Mouse (Mus musculus) lung, embryonic 15.5 days (tissue): ENCODE data around the gene Foxc2. TPM values are rescaled to one million over a fixed set of nuclear protein-coding genes. Genes with fewer than 3 reads are reported as not detected.

Source experiments
- ATAC-seq: fragments of 200-750 bp; cut with Nextera tagmentation; 2 replicates; pipeline ENCODE4 v1.8.0; 2017; ENCODE audit warnings: moderate number of reproducible peaks, borderline replicate concordance; ENCODE audit not compliant: low FRiP score, low TSS enrichment; ENCODE audit errors: extremely low read depth
- H3K27ac ChIP-seq: fragments of 300-500 bp; sonication (generic); 2 replicates; pipeline ENCODE4 v1.5.1; 2015; ENCODE audit warnings: moderate library complexity, mild to moderate bottlenecking, inconsistent platforms
- H3K27me3 ChIP-seq: fragments of 300-500 bp; sonication (generic); 2 replicates; pipeline ENCODE4 v1.6.1; 2015; ENCODE audit warnings: inconsistent platforms
- H3K36me3 ChIP-seq: fragments of 300-500 bp; sonication (generic); 2 replicates; pipeline ENCODE4 v1.6.1; 2015; ENCODE audit warnings: inconsistent platforms
- H3K4me1 ChIP-seq: fragments of 300-500 bp; sonication (generic); 2 replicates; pipeline ENCODE4 v1.6.1; 2015; ENCODE audit warnings: inconsistent platforms
- H3K4me2 ChIP-seq: fragments of 300-500 bp; sonication (generic); 2 replicates; pipeline ENCODE4 v1.6.1; 2015; ENCODE audit warnings: inconsistent platforms, mild to moderate bottlenecking, moderate library complexity
- H3K4me3 ChIP-seq: fragments of 300-500 bp; sonication (generic); 2 replicates; pipeline ENCODE4 v1.5.1; 2015; ENCODE audit warnings: mild to moderate bottlenecking, inconsistent platforms
- H3K9ac ChIP-seq: fragments of 300-500 bp; sonication (generic); 2 replicates; pipeline ENCODE4 v1.6.1; 2015; ENCODE audit warnings: inconsistent platforms
- H3K9me3 ChIP-seq: fragments of 300-500 bp; sonication (generic); 2 replicates; pipeline ENCODE4 v1.6.1; 2016; ENCODE audit warnings: inconsistent platforms
- WGBS: fragments of 180-500 bp; shearing (Covaris S2); methylation state at CpG from one replicate; pipeline ENCODE4 v1.1.7; 2015; 5-methylcytosine and 5-hydroxymethylcytosine counted together
- polyA plus RNA-seq: library from polyadenylated mRNA; unstranded; fragments of >200 nt; fragmentation: Nextera tagmentation; extraction: Ambion mirVana; gene quantifications from 2 replicates; pipeline ENCODE4 v1.2.1, GENCODE M21; 2015

Gene Foxc2
- polyA plus RNA-seq, 1 experiment from 2014 or later, result 2.1 TPM

GRCm38 (mm10) chr8:121088871-121089630, 26.9 kb upstream of the Foxc2 start:
- H3K27me3 ChIP-seq, result peaks cover 93% of the 10 kb centered on the region
- H3K9ac ChIP-seq, result peak overlapping the region; percentile 51
- peaks cover 40% of the 10 kb centered on the region for H3K4me1 ChIP-seq
- no peaks in the 10 kb centered on the region for H3K9me3 ChIP-seq
- peak overlapping the region; percentile 73 for H3K4me3 ChIP-seq
- H3K36me3 ChIP-seq, result no peaks in the 10 kb centered on the region
- 5% methylated on average over 40 of the region's 40 CpGs for WGBS
- no peak for ATAC-seq
- peak overlapping the region; percentile 78 for H3K4me2 ChIP-seq
- peak overlapping the region; percentile 69 for H3K27ac ChIP-seq

GRCm38 (mm10) chr8:121089631-121090380, 26.2 kb upstream of the Foxc2 start:
- peak overlapping the region; percentile 51 for H3K9ac ChIP-seq
- WGBS, result 10% methylated on average over 32 of the region's 32 CpGs
- H3K9me3 ChIP-seq, result no peaks in the 10 kb centered on the region
- H3K4me2 ChIP-seq, result peak overlapping the region; percentile 78
- ATAC-seq, result no peak
- peak overlapping the region; percentile 69 for H3K27ac ChIP-seq
- H3K4me1 ChIP-seq, result peaks cover 40% of the 10 kb centered on the region
- H3K36me3 ChIP-seq, result no peaks in the 10 kb centered on the region
- peak overlapping the region; percentile 73 for H3K4me3 ChIP-seq
- H3K27me3 ChIP-seq, result peaks cover 86% of the 10 kb centered on the region

GRCm38 (mm10) chr8:121090716-121091115, 25.3 kb upstream of the Foxc2 start:
- WGBS, result 4% methylated on average over 1 of the region's 1 CpGs
- Histone ChIP-seq H3K36me3 (no peaks in the 10 kb centered on the region), H3K4me3 (peak overlapping the region; percentile 11; the same call in 1 of the 2 replicates), H3K4me2 (peak overlapping the region; percentile 78), H3K4me1 (peaks cover 40% of the 10 kb centered on the region), H3K27me3 (peaks cover 77% of the 10 kb centered on the region), H3K9ac (peak overlapping the region; percentile 51; the same call in 1 of the 2 replicates), H3K27ac (peak overlapping the region; percentile 69), H3K9me3 (no peaks in the 10 kb centered on the region)
- peak; percentile 28; the same call in 1 of the 2 replicates for ATAC-seq

GRCm38 (mm10) chr8:121092141-121092540, 23.8 kb upstream of the Foxc2 start:
- 20% methylated on average over 6 of the region's 6 CpGs for WGBS
- Histone ChIP-seq H3K27me3 (peaks cover 62% of the 10 kb centered on the region), H3K4me2 (no peak overlapping the region), H3K4me3 (no peak overlapping the region), H3K36me3 (peaks cover 2% of the 10 kb centered on the region), H3K9ac (no peak overlapping the region), H3K9me3 (no peaks in the 10 kb centered on the region), H3K4me1 (peaks cover 40% of the 10 kb centered on the region), H3K27ac (peak overlapping the region; percentile 69)
- ATAC-seq, result peak; percentile 46; the same call in 1 of the 2 replicates

DNA sequence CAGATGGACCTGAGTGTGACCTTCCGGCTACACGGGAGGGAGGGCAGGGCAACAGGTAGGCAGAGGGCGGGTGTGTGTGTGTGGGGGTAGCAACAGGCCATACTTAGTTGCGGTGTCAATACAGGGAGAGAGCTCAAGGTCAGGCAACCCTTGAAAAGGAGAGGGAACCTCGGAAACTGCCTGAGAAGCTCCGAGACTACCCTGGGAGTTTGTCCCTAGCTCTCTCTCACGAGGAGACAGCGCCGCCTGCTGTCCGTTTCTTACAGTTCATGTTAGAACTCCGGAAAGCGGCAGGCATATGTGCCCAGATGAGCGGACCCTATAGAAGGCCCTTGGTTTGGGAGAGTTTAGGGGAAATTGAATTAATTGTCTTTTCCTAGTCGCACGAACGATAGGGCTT, 23.3 kb upstream of the Foxc2 start:
- ATAC-seq, result peak; percentile 44
- Histone ChIP-seq H3K4me3 (no peak overlapping the region), H3K4me1 (peaks cover 40% of the 10 kb centered on the region), H3K9ac (no peak overlapping the region), H3K36me3 (peaks cover 5% of the 10 kb centered on the region), H3K9me3 (no peaks in the 10 kb centered on the region), H3K4me2 (peak overlapping the region; percentile 26; the same call in 1 of the 2 replicates), H3K27me3 (peaks cover 60% of the 10 kb centered on the region), H3K27ac (0 out of 2 replicates have a peak overlapping the region, but pooled peaks have one; percentile 69)
- 1% methylated on average over 16 of the region's 16 CpGs for WGBS

DNA sequence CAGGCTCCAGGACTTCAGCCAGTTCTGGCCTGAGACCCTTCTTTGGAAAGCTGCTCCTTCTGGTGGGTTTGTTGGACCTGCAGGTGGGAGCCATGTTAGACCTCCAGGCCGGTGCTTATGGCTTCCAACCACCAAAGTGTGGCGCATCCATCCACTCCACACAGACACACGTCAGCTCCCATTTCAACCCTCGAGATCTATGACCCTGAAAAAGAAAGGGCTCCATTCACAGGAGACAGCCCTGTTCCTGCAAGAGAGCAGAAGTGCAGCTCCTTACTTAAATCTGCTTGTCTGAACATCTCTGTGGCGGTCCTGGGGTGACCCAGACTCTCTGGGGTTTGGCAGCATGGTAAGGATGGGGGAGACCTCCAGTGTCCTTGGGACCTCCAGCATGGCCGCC, 22.5 kb upstream of the Foxc2 start:
- Histone ChIP-seq H3K9ac (no peak overlapping the region), H3K9me3 (no peaks in the 10 kb centered on the region), H3K27ac (no peak overlapping the region), H3K4me1 (peaks cover 40% of the 10 kb centered on the region), H3K4me3 (no peak overlapping the region), H3K27me3 (peaks cover 53% of the 10 kb centered on the region), H3K4me2 (no peak overlapping the region), H3K36me3 (peaks cover 11% of the 10 kb centered on the region)
- ATAC-seq, result no peak
- WGBS, result 60% methylated on average over 6 of the region's 6 CpGs

DNA sequence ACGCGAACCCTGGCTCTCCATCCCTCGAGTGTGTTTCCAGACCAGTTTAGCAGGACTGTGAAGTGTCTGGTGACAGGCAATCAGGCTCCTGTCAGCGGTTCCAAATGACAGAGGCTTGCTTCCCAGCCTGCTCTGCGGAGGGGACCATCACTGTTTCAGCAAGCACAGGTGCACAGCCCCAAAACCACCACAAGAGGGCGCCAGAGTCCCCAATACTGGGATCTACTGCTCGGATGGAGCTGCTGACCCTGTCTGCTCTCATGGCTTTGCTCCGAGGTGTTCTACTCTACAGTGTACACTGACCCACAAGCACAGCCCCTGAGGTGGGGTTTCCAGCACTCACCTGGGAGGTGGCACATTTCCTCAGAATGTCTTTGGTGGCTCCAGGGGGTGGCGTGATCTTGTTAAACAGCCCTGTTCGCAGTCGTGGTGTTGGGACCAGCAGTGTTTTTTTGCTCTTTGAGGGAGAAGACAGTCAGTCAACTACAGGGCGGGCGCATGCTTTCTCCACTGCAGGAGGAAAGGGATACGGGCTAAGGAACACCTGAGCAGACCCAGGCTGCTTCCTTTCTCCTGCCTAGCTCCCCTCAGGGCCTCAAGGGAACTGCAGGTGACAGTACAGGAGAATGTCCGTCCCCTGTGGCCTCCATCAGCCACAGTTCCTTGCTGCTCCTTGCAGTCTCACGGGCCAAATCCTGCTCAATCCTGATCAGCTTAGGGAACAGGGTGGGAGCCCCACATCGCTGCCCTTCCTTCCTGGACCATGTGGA, 11.7 kb upstream of the Foxc2 start:
- WGBS, result 45% methylated on average over 17 of the region's 17 CpGs

DNA sequence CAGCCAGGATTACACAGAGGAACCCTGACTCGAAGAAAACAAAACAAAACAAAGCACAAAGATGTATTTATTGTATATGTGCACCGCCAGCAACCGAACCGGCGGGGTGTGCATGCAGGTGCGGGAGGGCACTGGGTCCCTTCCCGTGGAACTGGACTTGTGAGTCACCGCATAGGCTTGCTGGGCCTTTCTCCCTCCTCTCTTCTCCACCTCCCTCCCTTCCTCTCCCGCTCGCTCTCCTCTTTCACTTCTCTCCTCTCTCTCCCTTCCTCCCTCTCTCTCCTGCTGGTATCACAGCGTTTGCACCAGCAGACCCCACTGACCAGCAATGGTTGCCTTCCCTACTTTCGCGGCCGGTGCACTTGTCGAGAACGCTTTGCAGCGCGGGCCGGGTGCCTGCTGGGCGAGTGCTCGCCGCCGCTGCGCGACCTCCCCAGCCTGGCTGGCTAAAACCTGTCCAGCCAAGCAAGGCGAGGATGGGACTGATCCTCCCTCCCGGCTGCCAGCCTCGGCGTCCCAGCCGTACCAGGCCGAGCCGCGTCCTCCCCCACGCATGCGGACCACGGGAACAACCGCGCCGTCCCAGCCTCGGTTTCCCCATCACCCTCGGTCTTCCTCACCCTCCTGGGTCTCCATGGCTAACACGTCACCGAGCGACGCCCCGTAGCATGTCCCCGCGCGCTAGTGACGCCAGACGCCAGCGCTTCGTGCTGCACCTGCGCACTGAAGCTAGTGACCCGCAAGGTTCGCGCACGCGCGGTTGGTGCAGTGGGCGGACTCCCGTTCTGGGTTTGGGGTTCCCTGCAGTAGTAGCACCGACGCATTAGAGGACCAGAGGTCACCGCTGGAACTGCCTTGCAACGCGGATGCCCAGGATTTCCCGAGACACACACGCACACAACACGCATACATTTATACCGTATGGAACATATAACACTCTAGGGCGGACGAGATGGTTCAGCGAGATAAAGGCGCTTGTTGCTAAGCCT, 8.0 kb upstream of the Foxc2 start, which contains the start of gene Mthfsd:
TSS of gene Mthfsd (minus strand) at position 725 of the 989 bp plus-strand sequence.
- Histone ChIP-seq H3K27ac (peak within 1 kb of the TSS; percentile 62), H3K9ac (peak within 1 kb of the TSS; percentile 85)
- peak; percentile 85 for ATAC-seq

More for the DNA sequence above, 11.7 kb upstream of the Foxc2 start:
- H3K27me3 ChIP-seq, result no peaks in the 10 kb centered on the region
- no peak overlapping the region for H3K27ac ChIP-seq
- H3K4me2 ChIP-seq, result no peak overlapping the region
- no peak overlapping the region for H3K4me3 ChIP-seq
- H3K4me1 ChIP-seq, result peaks cover 17% of the 10 kb centered on the region
- no peaks in the 10 kb centered on the region for H3K9me3 ChIP-seq
- no peak for ATAC-seq
- peaks cover 39% of the 10 kb centered on the region for H3K36me3 ChIP-seq
- no peak overlapping the region for H3K9ac ChIP-seq

DNA sequence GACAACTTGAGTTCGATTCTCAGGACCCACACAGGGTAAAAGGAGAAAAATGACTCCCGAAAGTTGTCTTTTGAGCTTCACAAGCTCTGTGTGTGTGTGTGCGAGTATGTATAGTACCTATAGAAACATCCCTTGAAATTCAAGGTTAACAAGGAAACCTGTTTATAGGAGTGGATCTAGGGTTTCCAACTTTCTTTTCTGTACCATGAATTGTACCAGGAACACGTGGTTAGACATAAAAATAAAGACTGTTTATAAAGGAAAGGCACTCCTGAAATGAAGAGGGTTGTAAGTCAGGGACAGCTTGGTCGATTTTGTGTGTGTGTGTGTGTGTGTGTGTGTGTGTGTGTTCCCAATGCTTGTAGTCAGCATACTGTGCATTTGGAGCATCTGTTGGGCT, 7.3 kb upstream of the Foxc2 start:
- peak overlapping the region; percentile 90 for H3K4me3 ChIP-seq
- peak overlapping the region; percentile 85 for H3K9ac ChIP-seq
- H3K4me2 ChIP-seq, result peak overlapping the region; percentile 87
- peaks cover 17% of the 10 kb centered on the region for H3K27me3 ChIP-seq
- 11% methylated on average over 5 of the region's 5 CpGs for WGBS
- H3K36me3 ChIP-seq, result peaks cover 6% of the 10 kb centered on the region; the same call in 1 of the 2 replicates
- H3K9me3 ChIP-seq, result no peaks in the 10 kb centered on the region
- no peak overlapping the region for H3K27ac ChIP-seq
- H3K4me1 ChIP-seq, result peaks cover 20% of the 10 kb centered on the region
- no peak; the same call in 1 of the 2 replicates for ATAC-seq

More for the DNA sequence above, 8.0 kb upstream of the Foxc2 start, which contains the start of gene Mthfsd:
- Histone ChIP-seq H3K4me1 (peaks cover 17% of the 10 kb centered on the region), H3K4me3 (peak within 1 kb of the TSS; percentile 90), H3K9me3 (no peaks in the 10 kb centered on the region), H3K27me3 (peaks cover 14% of the 10 kb centered on the region), H3K4me2 (peak within 1 kb of the TSS; percentile 87), H3K36me3 (peaks cover 9% of the 10 kb centered on the region; the same call in 1 of the 2 replicates)
- WGBS, result 2% methylated on average over 75 of the region's 75 CpGs

- Histone ChIP-seq H3K27me3 (peaks cover 41% of the 10 kb centered on the region), H3K9me3 (no peaks in the 10 kb centered on the region), H3K27ac (no peak overlapping the region), H3K4me2 (no peak overlapping the region), H3K4me1 (peaks cover 33% of the 10 kb centered on the region), H3K4me3 (no peak overlapping the region), H3K9ac (no peak overlapping the region), H3K36me3 (no peaks in the 10 kb centered on the region)
- no peak for ATAC-seq
- 20% methylated on average over 7 of the region's 7 CpGs for WGBS
Measured at GRCm38 (mm10) chr8:121111145-121111907, 4.6 kb upstream of the Foxc2 start.
